Comparison of ENCODE assay signal across 32 mouse cellular contexts in the genomic region with DNA sequence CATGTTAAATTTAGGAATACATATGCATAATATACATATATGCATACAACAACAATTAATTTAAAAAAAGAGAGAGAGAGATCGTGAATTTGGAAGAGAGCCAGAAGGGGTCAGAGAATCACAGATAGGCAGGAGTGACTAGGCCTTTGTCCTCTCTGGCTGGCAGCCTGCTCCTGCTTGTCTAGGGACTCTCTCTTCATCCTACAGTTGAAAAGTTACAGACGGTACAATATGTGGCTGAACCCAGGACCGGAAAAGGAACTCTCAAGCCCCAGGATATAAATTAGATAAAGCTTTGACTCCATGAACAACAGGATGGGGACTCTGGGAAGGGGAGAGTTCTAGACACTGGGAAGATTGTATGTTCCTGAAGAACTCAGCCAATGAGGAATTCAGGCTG. TPM values are rescaled to one million over a fixed set of nuclear protein-coding genes. Genes with fewer than 3 reads are reported as not detected.
DNase-seq lines count a peak whose midpoint lies in the region; ATAC-seq lines count a peak whose summit lies in the region.
"Had no signal": no experiment of that assay in that cellular context is flagged by ENCODE, and none has a peak within 500 bp of the region (broad histone marks: within the 10 kb centered on the region; RNA-seq: fewer than 3 reads in every experiment).

No protein-coding gene starts in this region.

- H3K4me2 ChIP-seq in heart, embryonic 11.5 days = no peak overlapping the region
- no peak overlapping the region for H3K4me2 ChIP-seq in heart, embryonic 14.5 days (ENCODE audit: low read length)
- no peak overlapping the region for H3K4me2 ChIP-seq in liver, embryonic 16.5 days (ENCODE audit: low read depth, low read length)
- H3K4me2 ChIP-seq in liver, embryonic 11.5 days = no peak overlapping the region
- H3K4me2 ChIP-seq: forebrain, embryonic 13.5 days; hindbrain, embryonic 13.5 days; intestine, embryonic 15.5 days had no signal

- H3K27me3 ChIP-seq in heart, embryonic 11.5 days (ENCODE audit: control insufficient read depth, insufficient read depth, low read length) = no peaks in the 10 kb centered on the region
- H3K27me3 ChIP-seq in heart, embryonic 14.5 days (ENCODE audit: control insufficient read depth, insufficient read depth, low read length) = no peaks in the 10 kb centered on the region
- H3K27me3 ChIP-seq in liver, embryonic 16.5 days (ENCODE audit: control insufficient read depth, insufficient read depth, low read depth, low read length) = no peaks in the 10 kb centered on the region
- no peaks in the 10 kb centered on the region for H3K27me3 ChIP-seq in liver, embryonic 11.5 days (replicated peaks; ENCODE audit: control insufficient read depth, insufficient read depth, low read length)
- H3K27me3 ChIP-seq: CH12.LX; forebrain, embryonic 13.5 days; hindbrain, embryonic 13.5 days; intestine, embryonic 15.5 days had no signal

- H3K9me3 ChIP-seq in heart, embryonic 11.5 days (replicated peaks; ENCODE audit: control insufficient read depth, low read length) = no peaks in the 10 kb centered on the region
- peaks cover under 1% of the 10 kb centered on the region; the same call in 1 of the 2 replicates for H3K9me3 ChIP-seq in heart, embryonic 14.5 days (ENCODE audit: control insufficient read depth, low read length)
- no peaks in the 10 kb centered on the region for H3K9me3 ChIP-seq in liver, embryonic 16.5 days (replicated peaks; ENCODE audit: control insufficient read depth, low read length)
- H3K9me3 ChIP-seq in liver, embryonic 11.5 days (ENCODE audit: control insufficient read depth, low read length) = no peaks in the 10 kb centered on the region
- H3K9me3 ChIP-seq: forebrain, embryonic 10.5 days; forebrain, embryonic 13.5 days; G1E; hindbrain, embryonic 10.5 days; intestine, embryonic 15.5 days had no signal

- ATAC-seq in heart, embryonic 11.5 days (replicated peaks; ENCODE audit: insufficient number of reproducible peaks, low FRiP score, low TSS enrichment) = 0 out of 2 replicates have a peak, but pooled peaks have one; percentile 26
- no peak for ATAC-seq in heart, embryonic 14.5 days (ENCODE audit: insufficient number of reproducible peaks, insufficient read depth, low FRiP score, low read depth)
- 0 out of 2 replicates have a peak, but pooled peaks have one; percentile 11 for ATAC-seq in liver, embryonic 16.5 days (ENCODE audit: low read depth)
- no peak for ATAC-seq in liver, embryonic 11.5 days (replicated peaks; ENCODE audit: low FRiP score)
- ATAC-seq: forebrain, embryonic 13.5 days; forebrain, embryonic 16.5 days; hindbrain, embryonic 16.5 days; intestine, embryonic 15.5 days had no signal

- H3K4me3 ChIP-seq in heart, embryonic 11.5 days (ENCODE audit: low read depth, low read length) = no peak overlapping the region
- no peak overlapping the region for H3K4me3 ChIP-seq in heart, embryonic 14.5 days (ENCODE audit: control insufficient read depth in 1 of 2, insufficient read depth in 1 of 2, low read depth in 1 of 2, low read length in 2 of 2)
- H3K4me3 ChIP-seq in liver, embryonic 16.5 days (ENCODE audit: low read depth, low read length) = no peak overlapping the region
- H3K4me3 ChIP-seq in liver, embryonic 11.5 days (ENCODE audit: low read depth, low read length) = no peak overlapping the region
- H3K4me3 ChIP-seq: forebrain, embryonic 10.5 days; forebrain, embryonic 13.5 days; hindbrain, embryonic 10.5 days; hindbrain, embryonic 13.5 days; intestine, embryonic 15.5 days had no signal

- no peak for DNase-seq in heart, adult 8-10 months (ENCODE audit: low spot score)
- DNase-seq in heart, postnatal 36 days = no peak
- no peak for DNase-seq in liver, embryonic 11.5 days (ENCODE audit: low spot score)
- DNase-seq: adrenal gland, postnatal 10 days; adrenal gland, postnatal 36 days; B cell, adult 2 months; cerebellum, adult 18-20 months; cerebellum, adult 9-10 months; cerebellum, postnatal 14 days; gastrocnemius, postnatal 10 days; gastrocnemius, postnatal 36 days; heart, postnatal 14 days; kidney, adult 11 months; kidney, adult 8-10 months had no signal

- WGBS in heart, embryonic 11.5 days (ENCODE audit: insufficient replicate concordance) = 48% methylated on average over 3 of the region's 3 CpGs
- 43% methylated on average over 3 of the region's 3 CpGs for whole genome bisulfite sequencing in heart, embryonic 14.5 days
- 53% methylated on average over 3 of the region's 3 CpGs for WGBS in liver, embryonic 16.5 days (ENCODE audit: insufficient replicate concordance)
- WGBS in liver, embryonic 11.5 days = 74% methylated on average over 3 of the region's 3 CpGs

- H3K4me1 ChIP-seq in heart, embryonic 11.5 days (ENCODE audit: control insufficient read depth, insufficient read depth, low read length) = 0 out of 2 replicates have a peak, but pooled peaks cover 4% of the 10 kb centered on the region
- peaks cover 0 to 2% of the 10 kb centered on the region in 2 experiments; a peak in 1 of 4 replicates for H3K4me1 ChIP-seq in heart, embryonic 14.5 days (ENCODE audit: control insufficient read depth in 2 of 2, insufficient read depth in 2 of 2, low read length in 2 of 2)
- H3K4me1 ChIP-seq in liver, embryonic 16.5 days (ENCODE audit: control insufficient read depth, low read depth, low read length) = no peaks in the 10 kb centered on the region
- H3K4me1 ChIP-seq in liver, embryonic 11.5 days (replicated peaks; ENCODE audit: control insufficient read depth, insufficient read depth, low read length) = no peaks in the 10 kb centered on the region
- H3K4me1 ChIP-seq: forebrain, embryonic 10.5 days; hindbrain, embryonic 13.5 days; intestine, embryonic 15.5 days had no signal

- intact Hi-C loops in heart, postnatal 36 days (cut with DNase I) = no loop called here

- H3K27ac ChIP-seq in heart, embryonic 11.5 days (ENCODE audit: low read depth, low read length) = peak overlapping the region; percentile 63; the same call in 1 of the 2 replicates
- H3K27ac ChIP-seq in heart, embryonic 14.5 days (replicated peaks in 1 of 2; ENCODE audit: control insufficient read depth in 1 of 2, insufficient read depth in 1 of 2, low read depth in 2 of 2, low read length in 2 of 2) = peak overlapping the region; percentile 14 to 52; a peak in 2 of 4 replicates
- H3K27ac ChIP-seq in liver, embryonic 16.5 days (ENCODE audit: low read length) = no peak overlapping the region
- no peak overlapping the region for H3K27ac ChIP-seq in liver, embryonic 11.5 days (ENCODE audit: low read depth, low read length)
- H3K27ac ChIP-seq: forebrain, embryonic 10.5 days; forebrain, embryonic 13.5 days; hindbrain, embryonic 10.5 days; hindbrain, embryonic 13.5 days; intestine, embryonic 15.5 days had no signal

- H3K36me3 ChIP-seq in heart, embryonic 11.5 days (ENCODE audit: control insufficient read depth, insufficient read depth, low read length) = no peaks in the 10 kb centered on the region
- no peaks in the 10 kb centered on the region for H3K36me3 ChIP-seq in heart, embryonic 14.5 days (ENCODE audit: control insufficient read depth, insufficient read depth, low read length)
- no peaks in the 10 kb centered on the region for H3K36me3 ChIP-seq in liver, embryonic 16.5 days (ENCODE audit: control insufficient read depth, insufficient read depth)
- no peaks in the 10 kb centered on the region for H3K36me3 ChIP-seq in liver, embryonic 11.5 days (ENCODE audit: control insufficient read depth, insufficient read depth, low read length)
- H3K36me3 ChIP-seq: forebrain, embryonic 10.5 days; G1E; hindbrain, embryonic 10.5 days; hindbrain, embryonic 13.5 days; intestine, embryonic 15.5 days had no signal

- no peak overlapping the region for H3K9ac ChIP-seq in heart, embryonic 11.5 days (ENCODE audit: low read depth, low read length)
- no peak overlapping the region for H3K9ac ChIP-seq in heart, embryonic 14.5 days (ENCODE audit: low read length)
- H3K9ac ChIP-seq in liver, embryonic 16.5 days (ENCODE audit: low read depth, low read length) = no peak overlapping the region
- H3K9ac ChIP-seq in liver, embryonic 11.5 days (ENCODE audit: low read depth, low read length) = no peak overlapping the region
- H3K9ac ChIP-seq: forebrain, embryonic 13.5 days; hindbrain, embryonic 13.5 days; intestine, embryonic 15.5 days had no signal

RNA-seq across cellular contexts. Expression of a gene that starts 12.5 kb away (rescaled TPM):
- polyA plus RNA-seq in heart, embryonic 11.5 days (2014; fragmentation: Nextera tagmentation; extraction: Ambion mirVana) = not detected in 2 replicates
- not detected for total RNA-seq in heart, adult 8-10 months (2022)
- not detected in 2 replicates for polyA plus RNA-seq in heart, embryonic 14.5 days (2014; fragmentation: Nextera tagmentation; extraction: Ambion mirVana)
- total RNA-seq in heart, postnatal 36 days (2021) = not detected
- polyA plus RNA-seq in liver, embryonic 16.5 days (2015; fragmentation: Nextera tagmentation; extraction: Ambion mirVana) = not detected in 2 replicates
- polyA plus RNA-seq in liver, embryonic 11.5 days (2014; fragmentation: Nextera tagmentation; extraction: Ambion mirVana) = not detected in 2 replicates
- total RNA-seq: adrenal gland, adult 18-20 months; adrenal gland, postnatal 10 days; adrenal gland, postnatal 36 days; CH12.LX; G1E; gastrocnemius, adult 18-20 months; gastrocnemius, postnatal 10 days; gastrocnemius, postnatal 36 days; granulocyte monocyte progenitor cell, adult 5-6 weeks; heart, postnatal 14 days had no signal
- polyA plus RNA-seq: embryonic facial prominence, embryonic 11.5 days; embryonic facial prominence, embryonic 14.5 days; forebrain, embryonic 10.5 days; forebrain, embryonic 13.5 days; forebrain, embryonic 16.5 days; G1E; hindbrain, embryonic 10.5 days; hindbrain, embryonic 13.5 days; hindbrain, embryonic 16.5 days; intestine, embryonic 15.5 days; Patski had no signal

RNA-seq across cellular contexts. Expression of a gene that starts 36.6 kb away (rescaled TPM):
- 8.7 and 12.9 TPM in 2 replicates for polyA plus RNA-seq in heart, embryonic 11.5 days (2014; fragmentation: Nextera tagmentation; extraction: Ambion mirVana)
- 10 to 100 TPM; 23.3 to 28.6 (median 26.7) TPM for total RNA-seq in heart, adult 8-10 months (2022)
- polyA plus RNA-seq in heart, embryonic 14.5 days (2014; fragmentation: Nextera tagmentation; extraction: Ambion mirVana) = 8.8 and 10.6 TPM in 2 replicates
- total RNA-seq in heart, postnatal 36 days (2021) = 10 to 100 TPM; 23.6 to 25.0 TPM
- polyA plus RNA-seq in liver, embryonic 16.5 days (2015; fragmentation: Nextera tagmentation; extraction: Ambion mirVana) = 4.5 and 4.8 TPM in 2 replicates
- polyA plus RNA-seq in liver, embryonic 11.5 days (2014; fragmentation: Nextera tagmentation; extraction: Ambion mirVana) = 12.6 and 16.9 TPM in 2 replicates

Comparison
In these comparisons a context has a peak if more than half of its experiments do, and no peak if none do; other contexts are left out.
1. ATAC-seq: peak in heart, embryonic 11.5 days (single experiment) and liver, embryonic 16.5 days (single experiment); none in heart, embryonic 14.5 days (single experiment) and liver, embryonic 11.5 days (single experiment).
2. H3K27ac ChIP-seq: peak in heart, embryonic 11.5 days (single experiment) and heart, embryonic 14.5 days (2 of 2); none in liver, embryonic 16.5 days (single experiment) and liver, embryonic 11.5 days (single experiment).